Mouse (Mus musculus) limb, embryonic 14.5 days (tissue): ENCODE data around the gene Olfr741. TPM values are rescaled to one million over a fixed set of nuclear protein-coding genes. Genes with fewer than 3 reads are reported as not detected.

Experiments used
- ATAC-seq: fragments of 200-750 bp; cut with Nextera tagmentation; 2 replicates; pipeline ENCODE4 v1.8.0; 2017; ENCODE audit warnings: low read depth, moderate number of reproducible peaks, moderate TSS enrichment; ENCODE audit not compliant: low FRiP score
- DNase-seq: peaks from one replicate; pipeline ENCODE4 v3.0.0-alpha.2; 2015; ENCODE audit warnings: low spot score
- H3K27ac ChIP-seq: fragments of 300-500 bp; sonication (generic); replicated peaks from 2 replicates; pipeline ENCODE4 v1.5.1; 2014; ENCODE audit warnings: low read depth, mild to moderate bottlenecking, low read length, moderate library complexity, mixed read lengths
- H3K27me3 ChIP-seq: fragments of 300-500 bp; sonication (generic); 2 replicates; pipeline ENCODE4 v1.6.1; 2014; ENCODE audit warnings: low read length, mixed read lengths; ENCODE audit not compliant: control insufficient read depth, insufficient read depth
- H3K36me3 ChIP-seq: fragments of 300-500 bp; sonication (generic); 2 replicates; pipeline ENCODE4 v1.6.1; 2014; ENCODE audit warnings: mild to moderate bottlenecking, low read length, moderate library complexity, mixed read lengths; ENCODE audit not compliant: control insufficient read depth, insufficient read depth
- H3K4me1 ChIP-seq: fragments of 300-500 bp; sonication (generic); 2 replicates; pipeline ENCODE4 v1.6.1; 2014; ENCODE audit warnings: antibody characterized with exemption, low read length, mixed read lengths; ENCODE audit not compliant: control insufficient read depth, insufficient read depth
- H3K4me2 ChIP-seq: fragments of 300-500 bp; sonication (generic); replicated peaks from 2 replicates; pipeline ENCODE4 v1.6.1; 2014; ENCODE audit warnings: low read depth, mild to moderate bottlenecking, low read length, moderate library complexity; ENCODE audit not compliant: severe bottlenecking
- H3K4me3 ChIP-seq: fragments of 300-500 bp; sonication (generic); replicated peaks from 2 replicates; pipeline ENCODE4 v1.5.1; 2014; ENCODE audit warnings: low read length
- H3K9ac ChIP-seq: fragments of 300-500 bp; sonication (generic); 2 replicates; pipeline ENCODE4 v1.6.1; 2014; ENCODE audit warnings: mild to moderate bottlenecking, low read depth, low read length, moderate library complexity; ENCODE audit not compliant: severe bottlenecking
- H3K9me3 ChIP-seq: fragments of 300-500 bp; sonication (generic); 2 replicates; pipeline ENCODE4 v1.6.1; 2016; ENCODE audit warnings: low read length; ENCODE audit not compliant: control insufficient read depth
- POLR2A ChIP-seq: fragments of 200-500 bp; IDR thresholded peaks from 2 replicates; pipeline ENCODE4 v1.8.0; 2012; ENCODE audit warnings: inconsistent platforms, mild to moderate bottlenecking, moderate library complexity, borderline replicate concordance; ENCODE audit not compliant: insufficient read depth, insufficient read length; ENCODE audit errors: extremely low read depth
- WGBS: fragments of 180-500 bp; shearing (Covaris S2); extraction: QIAGEN DNeasy Blood & Tissue Kit; methylation state at CpG from one replicate; pipeline ENCODE4 v1.1.7; 2014; 5-methylcytosine and 5-hydroxymethylcytosine counted together
- polyA plus RNA-seq, 2 experiments: library from polyadenylated mRNA; depleted of rRNA in 1 of 2; stranded (reverse) in 1 of 2; unstranded in 1 of 2; fragments of >200 nt; fragmentation: Nextera tagmentation in 1 of 2; extraction: Ambion mirVana in 1 of 2; gene quantifications; 2 replicates each; pipeline versions ENCODE4 v1.2.1 to v1.2.3; 2012 to 2014

Gene Olfr741
- polyA plus RNA-seq (2012; rRNA removed) (not detected in 2 replicates), polyA plus RNA-seq (2014; fragmentation: Nextera tagmentation; extraction: Ambion mirVana) (not detected in 2 replicates)

- TF ChIP-seq POLR2A = no peak
- Histone ChIP-seq H3K4me2 (no peak within 1 kb of the TSS), H3K4me3 (no peak within 1 kb of the TSS), H3K9me3 (no peaks in the 10 kb centered on the region), H3K27me3 (no peaks in the 10 kb centered on the region), H3K27ac (no peak within 1 kb of the TSS), H3K4me1 (no peaks in the 10 kb centered on the region), H3K9ac (no peak within 1 kb of the TSS), H3K36me3 (no peaks in the 10 kb centered on the region)
- ATAC-seq (no peak), DNase-seq (no peak)
- 73% methylated on average over 2 of the region's 2 CpGs for WGBS
These were observed at the start of gene Olfr741 for GRCm38 (mm10) chr14:50472438-50472837. Gene Olfr741 (plus strand): TSS chr14:50472738.

GRCm38 (mm10) chr14:50445245-50445644, 27.3 kb upstream of the Olfr741 start, which contains the start of gene Olfr740:
Gene Olfr740 (plus strand): TSS chr14:50445545.
- H3K9me3 ChIP-seq = no peaks in the 10 kb centered on the region
- H3K4me2 ChIP-seq = no peak within 1 kb of the TSS
- ATAC-seq (no peak), DNase-seq (no peak)
- H3K36me3 ChIP-seq = no peaks in the 10 kb centered on the region
- H3K9ac ChIP-seq = no peak within 1 kb of the TSS
- TF ChIP-seq POLR2A = no peak
- H3K4me3 ChIP-seq = no peak within 1 kb of the TSS
- H3K27ac ChIP-seq = no peak within 1 kb of the TSS
- H3K27me3 ChIP-seq = no peaks in the 10 kb centered on the region
- WGBS = 85% methylated on average over 3 of the region's 3 CpGs
- H3K4me1 ChIP-seq = no peaks in the 10 kb centered on the region

GRCm38 (mm10) chr14:50478406-50478805, 5.9 kb downstream of the Olfr741 start:
- no peak overlapping the region for H3K4me2 ChIP-seq
- no peaks in the 10 kb centered on the region for H3K4me1 ChIP-seq
- no peak for ATAC-seq
- H3K4me3 ChIP-seq = no peak overlapping the region
- TF ChIP-seq POLR2A = no peak
- no peak overlapping the region for H3K9ac ChIP-seq
- DNase-seq = no peak
- H3K27ac ChIP-seq = no peak overlapping the region
- H3K27me3 ChIP-seq = no peaks in the 10 kb centered on the region
- H3K36me3 ChIP-seq = no peaks in the 10 kb centered on the region
- WGBS = 73% methylated on average over 2 of the region's 2 CpGs
- H3K9me3 ChIP-seq = no peaks in the 10 kb centered on the region

GRCm38 (mm10) chr14:50503300-50503699, 30.8 kb downstream of the Olfr741 start, which contains the start of gene Olfr742:
Gene Olfr742 (plus strand): TSS chr14:50503600.
- no peak within 1 kb of the TSS for H3K9ac ChIP-seq
- no peak for ATAC-seq

GRCm38 (mm10) chr14:50521539-50521938, 49.0 kb downstream of the Olfr741 start, which contains the start of gene Olfr743:
Gene Olfr743 (plus strand): TSS chr14:50521839.
- no peak within 1 kb of the TSS for H3K4me2 ChIP-seq
- H3K36me3 ChIP-seq = no peaks in the 10 kb centered on the region
- no peak for DNase-seq
- H3K27ac ChIP-seq = no peak within 1 kb of the TSS
- no peak for ATAC-seq
- no peaks in the 10 kb centered on the region for H3K9me3 ChIP-seq
- no peak for TF ChIP-seq POLR2A
- H3K4me1 ChIP-seq = no peaks in the 10 kb centered on the region
- H3K27me3 ChIP-seq = no peaks in the 10 kb centered on the region
- no peak within 1 kb of the TSS for H3K4me3 ChIP-seq
- no peak within 1 kb of the TSS for H3K9ac ChIP-seq

More at GRCm38 (mm10) chr14:50503300-50503699, 30.8 kb downstream of the Olfr741 start, which contains the start of gene Olfr742:
- Histone ChIP-seq H3K4me3 (no peak within 1 kb of the TSS), H3K9me3 (no peaks in the 10 kb centered on the region), H3K27ac (no peak within 1 kb of the TSS), H3K27me3 (no peaks in the 10 kb centered on the region), H3K36me3 (no peaks in the 10 kb centered on the region), H3K4me2 (no peak within 1 kb of the TSS), H3K4me1 (no peaks in the 10 kb centered on the region)
- WGBS = 54% methylated on average over 2 of the region's 2 CpGs
- DNase-seq = no peak
- no peak for TF ChIP-seq POLR2A

Other genes with a start within 250 kb of the Olfr741 start
- gene Olfr731, start 230.9 kb upstream of the Olfr741 start, polyA plus RNA-seq (2012; rRNA removed) = not detected in 2 replicates
- not detected in 2 replicates for gene Olfr731, start 230.9 kb upstream of the Olfr741 start, polyA plus RNA-seq (2014; fragmentation: Nextera tagmentation; extraction: Ambion mirVana)
- not detected in 2 replicates for gene Olfr732, start 188.5 kb upstream of the Olfr741 start, polyA plus RNA-seq (2012; rRNA removed)
- gene Olfr732, start 188.5 kb upstream of the Olfr741 start, polyA plus RNA-seq (2014; fragmentation: Nextera tagmentation; extraction: Ambion mirVana) = not detected in 2 replicates
- 0.12 TPM in 1 of 2 replicates, not detected in the other for gene Olfr733, start 171.2 kb upstream of the Olfr741 start, polyA plus RNA-seq (2012; rRNA removed)
- gene Olfr733, start 171.2 kb upstream of the Olfr741 start, polyA plus RNA-seq (2014; fragmentation: Nextera tagmentation; extraction: Ambion mirVana) = not detected in 2 replicates
- gene Olfr734, start 146.0 kb upstream of the Olfr741 start, polyA plus RNA-seq (2012; rRNA removed) = not detected in 2 replicates
- gene Olfr734, start 146.0 kb upstream of the Olfr741 start, polyA plus RNA-seq (2014; fragmentation: Nextera tagmentation; extraction: Ambion mirVana) = not detected in 2 replicates
- not detected in 2 replicates for gene Olfr735, start 123.9 kb upstream of the Olfr741 start, polyA plus RNA-seq (2012; rRNA removed)
- not detected in 2 replicates for gene Olfr735, start 123.9 kb upstream of the Olfr741 start, polyA plus RNA-seq (2014; fragmentation: Nextera tagmentation; extraction: Ambion mirVana)
- 0.04 TPM in 2 replicates for gene Tlr11, start 114.8 kb upstream of the Olfr741 start, polyA plus RNA-seq (2012; rRNA removed)
- gene Tlr11, start 114.8 kb upstream of the Olfr741 start, polyA plus RNA-seq (2014; fragmentation: Nextera tagmentation; extraction: Ambion mirVana) = not detected in 2 replicates
- gene Olfr736, start 91.6 kb upstream of the Olfr741 start, polyA plus RNA-seq (2012; rRNA removed) = not detected in 2 replicates
- not detected in 2 replicates for gene Olfr736, start 91.6 kb upstream of the Olfr741 start, polyA plus RNA-seq (2014; fragmentation: Nextera tagmentation; extraction: Ambion mirVana)
- not detected in 2 replicates for gene Olfr738, start 65.2 kb upstream of the Olfr741 start, polyA plus RNA-seq (2012; rRNA removed)
- gene Olfr738, start 65.2 kb upstream of the Olfr741 start, polyA plus RNA-seq (2014; fragmentation: Nextera tagmentation; extraction: Ambion mirVana) = not detected in 2 replicates
- not detected in 2 replicates for gene Olfr739, start 54.1 kb upstream of the Olfr741 start, polyA plus RNA-seq (2012; rRNA removed)
- not detected in 2 replicates for gene Olfr739, start 54.1 kb upstream of the Olfr741 start, polyA plus RNA-seq (2014; fragmentation: Nextera tagmentation; extraction: Ambion mirVana)
- gene Olfr740, start 27.2 kb upstream of the Olfr741 start, polyA plus RNA-seq (2012; rRNA removed) = not detected in 2 replicates
- gene Olfr740, start 27.2 kb upstream of the Olfr741 start, polyA plus RNA-seq (2014; fragmentation: Nextera tagmentation; extraction: Ambion mirVana) = not detected in 2 replicates
- not detected in 2 replicates for gene Olfr742, start 30.9 kb downstream of the Olfr741 start, polyA plus RNA-seq (2012; rRNA removed)
- gene Olfr742, start 30.9 kb downstream of the Olfr741 start, polyA plus RNA-seq (2014; fragmentation: Nextera tagmentation; extraction: Ambion mirVana) = not detected in 2 replicates
- gene Olfr743, start 49.1 kb downstream of the Olfr741 start, polyA plus RNA-seq (2012; rRNA removed) = not detected in 2 replicates
- gene Olfr743, start 49.1 kb downstream of the Olfr741 start, polyA plus RNA-seq (2014; fragmentation: Nextera tagmentation; extraction: Ambion mirVana) = not detected in 2 replicates
- gene Olfr744, start 142.1 kb downstream of the Olfr741 start, polyA plus RNA-seq (2012; rRNA removed) = not detected in 2 replicates
- not detected in 2 replicates for gene Olfr744, start 142.1 kb downstream of the Olfr741 start, polyA plus RNA-seq (2014; fragmentation: Nextera tagmentation; extraction: Ambion mirVana)
- gene Olfr745, start 166.7 kb downstream of the Olfr741 start, polyA plus RNA-seq (2012; rRNA removed) = not detected in 2 replicates
- not detected in 2 replicates for gene Olfr745, start 166.7 kb downstream of the Olfr741 start, polyA plus RNA-seq (2014; fragmentation: Nextera tagmentation; extraction: Ambion mirVana)
- not detected in 2 replicates for gene Olfr746, start 174.3 kb downstream of the Olfr741 start, polyA plus RNA-seq (2012; rRNA removed)
- not detected in 2 replicates for gene Olfr746, start 174.3 kb downstream of the Olfr741 start, polyA plus RNA-seq (2014; fragmentation: Nextera tagmentation; extraction: Ambion mirVana)
- gene Olfr747, start 220.5 kb downstream of the Olfr741 start, polyA plus RNA-seq (2012; rRNA removed) = not detected in 2 replicates
- gene Olfr747, start 220.5 kb downstream of the Olfr741 start, polyA plus RNA-seq (2014; fragmentation: Nextera tagmentation; extraction: Ambion mirVana) = not detected in 2 replicates
- gene Olfr748, start 234.6 kb downstream of the Olfr741 start, polyA plus RNA-seq (2012; rRNA removed) = not detected in 2 replicates
- not detected in 2 replicates for gene Olfr748, start 234.6 kb downstream of the Olfr741 start, polyA plus RNA-seq (2014; fragmentation: Nextera tagmentation; extraction: Ambion mirVana)